Mouse (Mus musculus) CH12.LX (cell line): ENCODE data around the gene Chchd6. TPM values are rescaled to one million over a fixed set of nuclear protein-coding genes. Genes with fewer than 3 reads are reported as not detected.

Experiments
- DNase-seq: peaks from one replicate; pipeline ENCODE4 v3.0.0-alpha.2; 2013; ENCODE audit errors: extremely low read depth
- H3K27ac ChIP-seq: 2 replicates; pipeline ENCODE4 v1.5.1; 2012; ENCODE audit warnings: low read depth, mild to moderate bottlenecking, control low read depth, moderate library complexity; ENCODE audit not compliant: insufficient read depth
- H3K27me3 ChIP-seq: replicated peaks from 2 replicates; pipeline ENCODE3; 2012; ENCODE audit warnings: inconsistent platforms
- H3K36me3 ChIP-seq, 2 experiments: replicated peaks in 1 of 2; 2 replicates each; pipeline versions ENCODE3 to v1.6.1; 2012; ENCODE audit warnings: inconsistent platforms in 1 of 2, low read length in 1 of 2, mild to moderate bottlenecking in 1 of 2, mixed read lengths in 1 of 2, moderate library complexity in 1 of 2; ENCODE audit not compliant: control insufficient read depth in 1 of 2, insufficient read depth in 1 of 2
- H3K4me1 ChIP-seq, 2 experiments: 2 replicates each; pipeline ENCODE4 v1.6.1; 2012; ENCODE audit warnings: inconsistent platforms in 1 of 2, moderate library complexity in 1 of 2; ENCODE audit not compliant: insufficient read depth in 2 of 2, control insufficient read depth in 1 of 2
- H3K4me2 ChIP-seq: 2 replicates; pipeline ENCODE4 v1.6.1; 2012; ENCODE audit warnings: low read depth, mild to moderate bottlenecking, control low read depth; ENCODE audit not compliant: poor library complexity, insufficient read depth, severe bottlenecking
- H3K4me3 ChIP-seq, 3 experiments: fragments of 150-350 bp in 1 of 3; sonication (generic) in 1 of 3; replicated peaks in 1 of 3; 2 replicates each; pipeline versions ENCODE3 to v1.5.1; 2011 to 2012; ENCODE audit warnings: low read depth in 2 of 3, low read length in 2 of 3, mild to moderate bottlenecking in 2 of 3, moderate library complexity in 2 of 3, control low read depth in 1 of 3, improper control_type of control experiment in 1 of 3, inconsistent platforms in 1 of 3, mixed read lengths in 1 of 3; ENCODE audit not compliant: poor library complexity in 1 of 3
- H3K79me2 ChIP-seq: replicated peaks from 2 replicates; pipeline ENCODE4 v1.6.1; 2012; ENCODE audit warnings: mild to moderate bottlenecking, moderate library complexity; ENCODE audit not compliant: control insufficient read depth, poor library complexity, insufficient read depth, severe bottlenecking; ENCODE audit errors: extremely low read depth
- H3K9ac ChIP-seq: 2 replicates; pipeline ENCODE4 v1.6.1; 2012; ENCODE audit warnings: low read depth, mild to moderate bottlenecking, control low read depth, moderate library complexity; ENCODE audit not compliant: insufficient read depth
- H3K9me3 ChIP-seq: replicated peaks from 2 replicates; pipeline ENCODE3; 2012; ENCODE audit warnings: low read length, inconsistent platforms, mixed read lengths
- CHD1 ChIP-seq: IDR thresholded peaks from 2 replicates; pipeline ENCODE4 v1.6.1; 2012; ENCODE audit warnings: low read depth, low read length, improper control_type of control experiment, inconsistent platforms
- CTCF ChIP-seq, 2 experiments: IDR thresholded peaks in 1 of 2; conservative IDR thresholded peaks in 1 of 2; 2 replicates each; pipeline ENCODE4 v1.5.1; 2011 to 2012; ENCODE audit warnings: low read depth in 2 of 2, low read length in 2 of 2, improper control_type of control experiment in 1 of 2, inconsistent platforms in 1 of 2, mild to moderate bottlenecking in 1 of 2, moderate library complexity in 1 of 2
- E2F4 ChIP-seq: IDR thresholded peaks from 2 replicates; pipeline ENCODE4 v1.6.1; 2011; ENCODE audit warnings: low read depth, low read length, improper control_type of control experiment; ENCODE audit not compliant: insufficient replicate concordance
- EP300 ChIP-seq: IDR thresholded peaks from 2 replicates; pipeline ENCODE4 v1.6.1; 2011; ENCODE audit warnings: low read length, improper control_type of control experiment
- GABPA ChIP-seq: IDR thresholded peaks from 2 replicates; pipeline ENCODE4 v1.6.1; 2012; ENCODE audit warnings: low read depth, low read length, improper control_type of control experiment, inconsistent platforms; ENCODE audit not compliant: insufficient replicate concordance
- MAFK ChIP-seq: IDR thresholded peaks from 2 replicates; pipeline ENCODE4 v1.6.1; 2011; ENCODE audit warnings: low read length, improper control_type of control experiment; ENCODE audit not compliant: insufficient replicate concordance
- MEF2A ChIP-seq: IDR thresholded peaks from 2 replicates; pipeline ENCODE4 v1.6.1; 2014; ENCODE audit warnings: low read depth, mild to moderate bottlenecking, inconsistent platforms, low read length, improper control_type of control experiment, borderline replicate concordance
- NELFE ChIP-seq: IDR thresholded peaks from 2 replicates; pipeline ENCODE4 v1.6.1; 2011; ENCODE audit warnings: low read depth, low read length, improper control_type of control experiment
- NRF1 ChIP-seq: IDR thresholded peaks from 2 replicates; pipeline ENCODE4 v1.6.1; 2014; ENCODE audit warnings: low read depth, mild to moderate bottlenecking, inconsistent platforms, low read length, improper control_type of control experiment, moderate library complexity
- PAX5 ChIP-seq: IDR thresholded peaks from 2 replicates; pipeline ENCODE4 v1.6.1; 2012; ENCODE audit warnings: low read length, inconsistent platforms, mixed read lengths
- RAD21 ChIP-seq: IDR thresholded peaks from 2 replicates; pipeline ENCODE4 v1.6.1; 2011; ENCODE audit warnings: low read depth, mild to moderate bottlenecking, low read length, improper control_type of control experiment, moderate library complexity
- SMC3 ChIP-seq: IDR thresholded peaks from 2 replicates; pipeline ENCODE4 v1.6.1; 2011; ENCODE audit warnings: low read depth, low read length, improper control_type of control experiment
- USF1 ChIP-seq: IDR thresholded peaks from 2 replicates; pipeline ENCODE4 v1.6.1; 2014; ENCODE audit warnings: low read depth, mild to moderate bottlenecking, inconsistent platforms, low read length, improper control_type of control experiment
- USF2 ChIP-seq: conservative IDR thresholded peaks from 2 replicates; pipeline ENCODE4 v1.6.1; 2011; ENCODE audit warnings: low read depth, low read length, improper control_type of control experiment
- dilution Hi-C: fragments of 300-500 bp; cut with MboI; formaldehyde crosslinking; loops from 2 replicates; pipeline ENCODE4 v1.14.3; 2020; ENCODE audit warnings: low sequenced_read_pairs; ENCODE audit not compliant: extremely low pct_unique_long_range_greater_than_20kb, extremely low pct_ligation_motif_present
- in situ Hi-C: fragments of 300-500 bp; cut with MboI; formaldehyde crosslinking; loops from 3 replicates; pipeline ENCODE4 v1.14.3; 2019; ENCODE audit warnings: low sequenced_read_pairs, low pct_ligation_motif_present, low pct_unique_long_range_greater_than_20kb, mixed read lengths
- polyA plus RNA-seq: library from polyadenylated mRNA; unstranded; fragments of >175 nt; gene quantifications from 2 replicates; pipeline ENCODE4 v1.2.1, GENCODE M21; 2012; ENCODE audit warnings: low read depth; ENCODE audit not compliant: insufficient read length
- total RNA-seq, 2 experiments: library from RNA; depleted of rRNA; stranded (reverse); fragments of 300-350 nt in 1 of 2; fragments of >200 nt in 1 of 2; gene quantifications; 2 replicates each; pipeline ENCODE4 v1.2.3; 2012 to 2014

The Chchd6 gene
- total and polyA plus RNA-seq, 3 experiments, result 33.3 to 41.5 (median 41.3) TPM

DNA sequence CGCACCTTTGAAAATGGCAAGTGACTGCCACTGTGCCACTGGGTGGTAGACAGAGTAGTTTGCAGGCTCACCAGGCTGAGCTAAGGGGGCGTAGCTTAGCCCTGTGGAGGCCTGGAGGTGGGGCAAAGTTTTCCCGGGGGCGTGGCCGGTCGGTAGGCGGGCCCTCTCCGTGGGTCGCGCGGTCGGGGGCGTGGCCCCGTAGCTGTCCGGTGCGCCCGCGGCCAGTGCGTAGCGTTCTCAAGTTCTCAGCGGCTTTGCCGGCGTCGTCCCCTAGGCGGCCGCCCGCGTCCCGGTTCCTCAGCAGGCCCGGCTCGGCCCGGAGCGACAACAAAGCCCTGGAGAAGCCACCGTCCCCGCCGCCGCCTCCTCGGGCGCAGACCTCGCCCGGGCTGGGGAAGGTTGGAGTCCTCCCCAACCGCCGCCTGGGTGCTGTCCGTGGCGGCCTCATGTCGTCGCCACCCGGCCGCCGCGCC lies 48.4 kb upstream of the Chchd6 start, which contains the start of gene Txnrd3:
Gene Txnrd3, plus strand, starts transcription at position 191 of the 473 bp plus-strand sequence.
- in situ Hi-C loops, result no loop called here
- Histone ChIP-seq H3K27ac (peak within 1 kb of the TSS; percentile 55), H3K27me3 (peaks cover 3% of the 10 kb centered on the region), H3K36me3 (no peaks in the 10 kb centered on the region), H3K4me3 (peak within 1 kb of the TSS; percentile 25 to 60 (median 58)), H3K79me2 (no peaks in the 10 kb centered on the region), H3K9ac (peak within 1 kb of the TSS; percentile 14), H3K9me3 (no peaks in the 10 kb centered on the region), H3K4me2 (peak within 1 kb of the TSS; percentile 85), H3K4me1 (peaks cover 0 to 10% of the 10 kb centered on the region in 2 experiments; a peak in 3 of 4 replicates)
- peak; percentile 85 for DNase-seq
- no peak for TF ChIP-seq GABPA
- TF ChIP-seq NELFE, result peak; percentile 30; the same call in 1 of the 2 replicates
- TF ChIP-seq MAFK, result no peak
- TF ChIP-seq MEF2A, result no peak
- peak; percentile 13; the same call in 1 of the 2 replicates for TF ChIP-seq NRF1
- no peak for TF ChIP-seq USF2
- no peak for TF ChIP-seq EP300
- TF ChIP-seq RAD21, result no peak
- TF ChIP-seq CTCF (conservative IDR thresholded peaks at IDR 0.05 in 1 of 2, IDR thresholded peaks at IDR 0.05 in 1 of 2; ENCODE audit: low read depth in 2 of 2, low read length in 2 of 2), result peak in 1 of 2 experiments; percentile 15; a peak in 2 of 4 replicates
- dilution Hi-C loops, result no loop called here

DNA sequence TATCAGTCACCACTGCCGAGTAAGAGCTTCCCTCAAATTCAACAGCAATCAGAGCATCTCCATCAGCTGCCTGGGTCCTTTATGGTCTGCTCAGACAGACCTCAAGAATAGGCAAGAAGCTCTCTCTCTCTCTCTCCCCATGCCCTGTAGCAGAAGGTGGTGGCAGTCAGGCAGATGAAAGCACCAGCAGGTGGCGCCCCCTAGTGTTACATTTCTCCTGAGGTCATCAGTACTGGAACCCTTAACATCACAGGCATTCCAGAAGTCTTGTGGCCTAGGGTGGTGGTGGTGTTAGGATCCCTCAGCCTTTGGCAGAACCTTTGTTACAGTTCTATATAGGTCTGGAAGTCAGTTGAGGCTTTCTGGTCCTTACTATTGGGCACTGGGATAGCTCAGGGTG lies 43.6 kb upstream of the Chchd6 start:
- H3K36me3 ChIP-seq, result no peaks in the 10 kb centered on the region
- TF ChIP-seq E2F4, result no peak
- no peak for TF ChIP-seq GABPA
- peak; percentile 59 for TF ChIP-seq RAD21
- no peak for TF ChIP-seq PAX5
- TF ChIP-seq CHD1, result no peak
- TF ChIP-seq CTCF (conservative IDR thresholded peaks at IDR 0.05 in 1 of 2, IDR thresholded peaks at IDR 0.05 in 1 of 2; ENCODE audit: low read depth in 2 of 2, low read length in 2 of 2), result peak; percentile 70 to 75
- peak; percentile 28 for TF ChIP-seq SMC3
- no peak for TF ChIP-seq USF1
- no peak overlapping the region for H3K4me2 ChIP-seq
- no peak overlapping the region for H3K9ac ChIP-seq
- in situ Hi-C loops (loop anchor here (10.0 kb wide), 1 partner anchor 704 kb away; no protein-coding TSS in a partner anchor), dilution Hi-C loops (no loop called here)
- H3K79me2 ChIP-seq, result no peaks in the 10 kb centered on the region
- H3K4me1 ChIP-seq, result peaks cover 1 to 24% of the 10 kb centered on the region in 2 experiments; a peak in 2 of 4 replicates
- H3K27ac ChIP-seq, result no peak overlapping the region
- H3K9me3 ChIP-seq, result no peaks in the 10 kb centered on the region
- H3K4me3 ChIP-seq, result no peak overlapping the region
- peaks cover 3% of the 10 kb centered on the region for H3K27me3 ChIP-seq
- DNase-seq, result peak; percentile 62
